Mouse (Mus musculus) lung, adult 10 weeks (tissue): ENCODE results near the gene Fam208b. TPM values are rescaled to one million over a fixed set of nuclear protein-coding genes. Genes with fewer than 3 reads are reported as not detected.

Experiments used
- polyA plus RNA-seq: library from polyadenylated mRNA; stranded (reverse); fragments of 350-450 nt; fragmentation: Illumina TruSeq; extraction: RNeasy Lipid Tissue Mini Kit (QIAGEN cat#74804); gene quantifications from one replicate; pipeline ENCODE4 v1.2.3, GENCODE M21; 2014; ENCODE audit warnings: low read depth, low replicate concordance; ENCODE audit not compliant: insufficient read depth

The Fam208b gene
- 5.2 TPM for polyA plus RNA-seq

GRCm38 (mm10) chr13:3610795-3611438 is at the start of gene Fam208b:
Gene Fam208b, minus strand, starts transcription at chr13:3611108.

GRCm38 (mm10) chr13:3633895-3634811 is 23.2 kb upstream of the Fam208b start, which contains the start of gene Asb13:
Gene Asb13, plus strand, starts transcription at chr13:3634032.

GRCm38 (mm10) chr13:3537594-3538222 is 73.2 kb downstream of the Fam208b start, which contains the start of gene Gdi2:
Gene Gdi2, plus strand, starts transcription at chr13:3538063.

Other genes starting within 250 kb of the Fam208b start
- gene Gdi2, start 73.0 kb downstream of the Fam208b start, polyA plus RNA-seq: 221 TPM
- gene Asb13, start 22.9 kb upstream of the Fam208b start, polyA plus RNA-seq: 8.0 TPM
- gene Calml3, start 193.2 kb upstream of the Fam208b start, polyA plus RNA-seq: 5.3 TPM
- gene Calm4, start 226.6 kb upstream of the Fam208b start, polyA plus RNA-seq: not detected
- gene Calm5, start 243.1 kb upstream of the Fam208b start, polyA plus RNA-seq: not detected